Mouse (Mus musculus): ENCODE measurements around the gene Vsig10l.

GRCm38 (mm10) chr7:43427406-43427805 is 35.5 kb upstream of the Vsig10l start, which contains the start of gene Lim2:
- TF ChIP-seq CTCF (IDR thresholded peaks at IDR 0.05; ENCODE audit: low read depth) (no peak), EP300 (IDR thresholded peaks at IDR 0.05; ENCODE audit: low read depth) (no peak)
